Mouse (Mus musculus) 3134 (cell line): Measurements from ENCODE around the gene Babam1.
"Not testable (repeated sequence)": the region's sequence is repeated elsewhere in the genome, so short reads cannot be mapped to it uniquely, and the experiment has no call there.

Source experiments
- DNase-seq: peaks from one replicate; pipeline ENCODE4 v3.0.0-alpha.2; 2011; ENCODE audit warnings: low spot score; ENCODE audit not compliant: insufficient read length; ENCODE audit errors: extremely low read depth

The Babam1 gene

DNA sequence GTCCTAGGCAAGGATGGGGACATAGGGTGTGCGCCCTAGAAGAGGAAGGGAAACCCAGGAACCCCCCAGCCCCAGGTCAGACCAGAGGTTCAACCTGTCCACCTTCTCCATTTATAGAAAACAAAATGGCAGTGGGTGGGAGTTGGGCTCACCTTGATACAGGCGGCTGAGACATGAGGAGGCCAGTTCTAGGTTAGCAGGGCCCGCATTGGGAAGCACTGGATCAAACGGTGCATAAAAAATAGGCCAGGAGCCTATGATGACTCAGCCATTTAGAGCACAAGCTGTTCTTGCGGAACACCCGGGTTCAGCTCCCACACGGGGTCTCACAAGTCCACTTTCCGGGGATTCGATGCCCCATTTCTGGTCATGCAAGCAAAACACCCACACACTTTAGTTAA is 8.3 kb downstream of the Babam1 start:
- no peak for DNase-seq

DNA sequence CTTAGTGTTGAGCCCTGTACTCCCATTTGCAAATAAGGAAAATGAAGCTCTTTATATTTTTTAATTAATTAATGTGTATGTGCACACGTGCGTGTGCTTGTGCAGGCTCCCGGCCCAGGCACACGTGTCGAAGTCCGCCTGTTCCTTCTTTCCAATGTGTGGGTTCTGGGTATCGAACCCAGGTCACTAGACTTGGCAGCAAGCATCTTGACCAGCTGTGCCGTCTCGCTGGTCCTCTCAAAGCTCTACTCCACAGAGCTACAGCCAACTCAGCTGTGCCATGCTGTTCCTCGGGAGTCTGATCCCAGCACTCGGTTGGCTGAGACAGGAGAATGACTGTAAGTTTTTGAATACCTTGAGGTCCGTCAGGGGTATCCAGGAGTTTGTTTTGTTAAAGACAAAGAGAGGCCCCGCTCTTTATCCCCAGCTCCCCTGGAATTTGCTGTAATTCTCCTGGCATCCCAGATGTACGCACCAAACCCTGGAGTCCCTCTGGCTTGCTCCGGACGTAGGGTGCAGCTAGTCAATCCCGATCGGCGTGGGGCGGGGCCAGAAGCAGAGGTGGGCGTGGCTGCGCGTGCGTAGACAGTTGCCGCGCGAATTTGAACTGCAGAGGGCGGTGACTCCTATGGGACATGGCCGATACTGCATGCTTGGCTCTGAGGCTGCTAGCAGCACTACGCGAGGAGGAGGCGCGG is 8.9 kb downstream of the Babam1 start, which contains the start of gene Ankle1:
Ankle1 (plus strand) TSS at position 610 of the 698 bp plus-strand sequence.
- DNase-seq, result peak; percentile 98

DNA sequence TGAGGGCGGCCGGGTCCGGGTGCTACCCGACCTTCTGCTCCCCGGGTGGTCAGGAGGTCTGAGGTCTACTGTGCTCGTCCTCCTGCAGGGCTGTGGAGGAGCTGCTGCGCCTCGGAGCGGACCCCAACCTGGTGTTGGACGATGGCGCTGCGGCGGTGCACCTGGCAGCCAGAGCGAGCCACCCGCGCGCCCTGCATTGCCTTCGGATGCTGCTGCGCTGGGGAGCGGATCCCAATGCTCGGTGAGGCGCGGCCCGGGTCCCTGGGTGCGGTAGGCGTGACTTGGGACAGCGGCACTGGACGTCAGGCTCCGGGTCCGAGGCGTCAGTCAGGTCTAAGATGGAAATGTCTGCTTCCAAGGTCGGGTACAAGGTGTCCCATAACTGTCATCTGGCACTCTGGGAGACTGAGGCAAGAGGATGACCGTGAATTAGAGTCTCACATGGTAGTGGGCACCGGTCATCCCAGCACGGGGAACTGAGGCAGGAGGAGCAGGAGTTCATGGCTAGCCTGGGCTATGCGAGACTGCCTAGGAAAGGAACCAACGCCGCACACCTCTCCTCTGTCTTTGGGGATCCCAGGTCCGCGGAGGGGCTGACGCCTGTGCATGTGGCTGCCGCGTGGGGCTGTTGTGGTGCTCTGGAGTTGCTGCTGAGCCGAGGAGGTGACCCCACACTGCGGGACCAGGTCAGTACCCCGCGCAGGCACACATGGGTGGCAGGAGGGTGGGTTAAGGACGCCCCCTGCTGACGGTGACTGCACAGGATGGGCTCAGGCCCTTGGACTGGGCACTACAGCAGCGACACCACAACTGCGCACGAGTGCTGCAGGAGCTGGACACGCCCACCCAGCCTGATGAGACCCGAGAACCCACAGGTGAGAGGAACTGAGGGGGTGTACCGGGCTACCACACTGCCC is 9.7 kb downstream of the Babam1 start:
- peak; percentile 82 for DNase-seq

DNA sequence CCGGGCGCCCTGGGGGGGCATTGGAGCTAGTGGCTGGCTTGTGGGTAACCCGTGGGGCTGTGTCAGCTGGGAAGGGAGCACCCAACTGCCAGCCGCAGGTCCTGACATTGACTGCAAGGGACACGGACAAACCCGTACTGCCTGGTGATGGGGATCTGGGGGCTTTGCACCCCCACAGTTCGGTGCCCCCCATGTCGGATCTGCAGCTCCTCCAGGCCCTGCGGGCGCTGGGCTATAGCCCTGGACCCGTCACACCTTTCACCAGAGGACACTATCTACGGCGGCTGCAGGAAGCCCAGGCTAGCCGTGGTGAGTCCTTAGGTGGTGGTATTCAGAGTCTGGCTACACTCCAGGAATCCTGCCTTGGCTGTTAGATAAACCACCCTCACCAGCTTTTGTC is 10.8 kb downstream of the Babam1 start:
- no peak for DNase-seq

DNA sequence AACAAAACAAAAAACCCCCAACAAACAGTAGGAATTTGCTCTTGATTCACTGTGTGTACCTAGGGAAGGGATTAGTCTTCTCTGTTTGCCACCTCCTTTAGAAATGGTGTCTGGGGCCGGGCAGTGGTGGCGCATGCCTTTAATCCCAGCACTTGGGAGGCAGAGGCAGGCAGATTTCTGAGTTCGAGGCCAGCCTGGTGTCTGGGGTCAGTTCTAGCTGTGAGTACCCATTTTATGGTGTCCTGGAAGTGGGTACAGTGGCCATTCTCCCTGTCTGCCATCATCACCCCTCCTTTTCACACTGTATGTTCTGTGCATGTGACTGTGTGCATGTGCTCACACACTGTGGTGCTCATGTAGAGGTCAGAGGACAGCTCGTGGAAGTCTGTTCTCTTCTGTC is 11.6 kb downstream of the Babam1 start:
- DNase-seq, result no peak

DNA sequence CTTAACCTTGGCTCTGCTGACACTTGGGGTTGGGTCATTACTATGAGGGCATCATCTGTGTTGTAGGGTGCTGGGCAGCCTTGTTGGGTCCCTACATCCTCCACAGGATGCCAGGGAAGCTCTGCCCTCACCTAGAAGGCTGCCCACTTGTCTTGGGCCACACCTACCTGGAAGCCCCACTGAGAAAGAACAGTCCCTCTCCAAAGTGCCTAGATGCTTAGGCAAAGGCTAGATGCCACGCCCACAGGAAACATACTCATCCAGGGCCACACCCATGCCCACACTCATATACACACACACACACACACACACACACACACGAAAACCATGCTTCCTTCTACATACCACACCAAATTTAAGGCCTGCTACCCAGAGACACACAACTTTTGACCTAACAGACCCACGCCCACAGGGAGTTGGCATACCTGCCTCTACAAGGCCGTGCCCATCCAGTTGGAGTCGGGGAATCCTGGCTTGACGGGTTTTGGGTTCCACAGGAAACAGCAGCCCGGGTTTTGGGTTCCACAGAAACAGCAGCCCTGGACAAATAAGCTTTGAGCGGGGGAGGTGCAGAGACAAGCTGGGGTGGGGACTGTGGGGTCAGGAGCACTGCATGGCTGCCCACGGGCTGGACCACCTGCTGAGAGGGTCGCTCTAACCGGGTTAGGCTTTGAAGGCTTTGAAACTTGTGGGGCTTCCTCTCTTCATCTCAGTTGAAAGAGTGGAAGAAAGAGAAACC is 15.0 kb downstream of the Babam1 start:
- DNase-seq, result peak; percentile 53

DNA sequence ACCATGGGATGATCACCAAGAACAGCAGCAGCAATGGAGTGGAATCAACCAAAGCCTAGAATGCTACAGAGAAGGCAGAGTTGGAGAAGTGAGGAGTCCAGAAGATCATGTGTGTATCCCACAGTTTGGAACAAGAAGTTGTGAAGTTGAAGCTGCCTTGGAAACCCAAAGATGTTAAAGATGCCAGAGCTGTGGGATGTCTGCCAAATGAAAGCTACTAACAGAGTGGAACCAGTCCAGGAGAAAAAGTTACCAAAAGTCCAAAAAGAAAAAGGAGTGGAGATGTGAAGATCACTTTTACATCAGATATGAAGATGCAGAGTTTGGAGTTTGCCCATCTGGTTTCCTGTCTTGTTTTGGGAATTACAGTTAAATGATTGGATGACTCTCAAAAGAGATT is 25.5 kb downstream of the Babam1 start:
- DNase-seq, result no peak

DNA sequence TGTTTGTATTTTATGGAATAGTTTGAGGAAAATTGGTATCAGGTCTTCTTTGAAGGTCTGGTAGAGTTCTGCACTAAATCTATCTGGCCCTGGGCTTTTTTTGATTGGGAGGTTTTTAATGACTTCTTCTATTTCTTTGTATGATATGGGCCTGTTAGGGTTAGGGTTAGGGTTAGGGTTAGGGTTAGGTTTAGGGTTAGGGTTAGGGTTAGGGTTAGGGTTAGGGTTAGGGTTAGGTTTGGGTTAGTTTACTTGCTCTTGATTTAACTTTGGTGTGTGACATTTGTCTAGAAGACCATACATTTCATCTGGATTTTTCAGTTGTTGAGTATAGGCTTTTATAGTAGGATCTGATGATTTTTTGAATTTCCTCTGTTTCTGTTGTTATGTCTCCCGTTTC is 36.3 kb downstream of the Babam1 start:
- DNase-seq, result not testable (repeated sequence)

DNA sequence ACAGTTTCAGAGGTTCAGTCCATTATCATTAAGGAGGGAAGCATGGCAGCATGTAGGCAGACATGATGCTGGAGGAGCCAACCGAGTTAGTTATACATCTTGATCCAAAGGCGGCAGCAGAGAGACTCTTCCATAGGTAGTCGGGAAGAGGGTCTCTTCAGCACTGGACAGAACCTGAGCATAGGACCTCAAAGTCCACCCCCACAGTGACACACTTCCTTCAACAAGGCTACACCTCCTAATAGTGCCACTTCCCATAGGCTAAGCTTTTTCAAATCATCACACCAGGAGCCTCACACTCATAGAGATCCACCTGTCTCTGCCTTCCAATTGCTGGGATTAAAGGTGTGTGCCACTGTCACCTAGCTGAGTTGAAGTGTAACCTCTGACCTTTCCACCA is 40.4 kb downstream of the Babam1 start:
- DNase-seq, result no peak

DNA sequence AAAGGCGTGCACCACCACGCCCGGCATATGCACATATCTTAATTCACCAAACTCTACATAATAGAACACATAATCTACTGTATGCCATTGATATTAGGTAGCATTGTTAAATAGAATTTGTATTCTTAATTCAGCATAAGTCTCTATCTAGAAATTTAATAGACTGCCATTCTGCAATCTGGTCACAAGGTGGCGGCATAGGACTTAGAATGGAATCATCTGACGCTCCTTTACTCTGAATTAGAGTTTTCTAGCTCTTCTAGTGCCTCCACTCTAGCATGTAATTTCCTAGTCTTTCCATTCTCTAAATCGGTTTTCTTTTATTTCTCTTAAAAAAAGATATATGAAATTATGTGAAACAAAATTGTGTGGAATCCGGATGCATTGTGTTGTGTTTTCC is 44.7 kb downstream of the Babam1 start:
- DNase-seq, result no peak

DNA sequence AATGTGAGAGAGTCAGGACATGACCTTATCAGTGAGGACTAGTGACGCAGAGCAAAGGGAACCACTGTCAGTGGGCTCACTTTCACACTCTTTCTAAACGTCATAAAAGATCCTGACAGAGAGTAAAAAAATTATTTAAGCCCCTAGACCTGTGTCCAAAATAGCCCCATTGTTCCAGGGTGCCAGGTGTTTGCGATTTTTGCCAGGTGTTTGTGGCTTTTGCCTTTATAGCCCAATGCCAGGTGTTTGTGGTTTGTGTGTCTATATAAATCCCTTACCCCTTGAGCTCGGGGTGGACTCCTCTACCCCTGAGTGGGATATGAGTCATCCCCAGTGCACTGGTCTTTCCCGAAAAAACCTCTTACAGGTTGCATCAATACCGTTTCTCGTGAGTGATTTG is 48.4 kb downstream of the Babam1 start:
- DNase-seq, result no peak

DNA sequence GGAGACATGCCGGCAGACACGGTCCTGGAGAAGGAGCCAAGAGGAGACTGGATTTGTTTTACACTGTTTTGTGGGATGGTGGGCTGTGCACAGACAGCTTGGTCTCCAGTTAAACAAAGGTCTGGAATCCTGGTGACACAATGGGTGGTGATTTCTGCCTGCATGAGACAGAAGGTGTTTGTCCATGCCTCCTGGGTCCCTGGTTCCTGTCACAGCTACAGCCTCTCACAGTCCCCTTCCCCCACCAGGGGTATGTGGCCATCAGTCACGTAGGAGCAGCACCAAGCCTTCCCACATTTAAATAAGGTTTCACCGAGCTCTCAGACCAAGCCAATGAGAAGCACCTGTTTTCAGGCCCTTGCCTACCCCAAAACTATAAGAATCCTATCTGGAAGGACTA is 54.7 kb downstream of the Babam1 start:
- no peak for DNase-seq

DNA sequence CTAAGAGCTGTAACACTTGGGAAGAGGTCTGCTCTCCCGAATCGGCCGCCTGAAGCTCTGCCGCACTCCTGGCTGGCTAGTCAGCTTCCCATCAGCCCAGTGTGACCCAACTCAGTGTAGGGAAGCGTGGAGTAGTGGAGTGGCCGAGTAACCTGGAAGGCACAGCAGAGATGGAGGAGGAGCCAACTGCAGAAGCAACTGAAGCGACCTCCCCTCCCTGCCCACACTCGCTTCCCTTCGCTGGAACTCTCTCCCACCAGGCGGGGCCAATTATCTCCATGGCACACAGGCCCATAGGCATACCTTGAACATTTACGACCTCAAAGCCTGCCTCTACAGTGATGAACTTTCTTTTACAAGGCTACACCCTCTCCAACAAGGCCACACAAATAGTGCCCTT is 55.1 kb downstream of the Babam1 start:
- DNase-seq, result no peak

DNA sequence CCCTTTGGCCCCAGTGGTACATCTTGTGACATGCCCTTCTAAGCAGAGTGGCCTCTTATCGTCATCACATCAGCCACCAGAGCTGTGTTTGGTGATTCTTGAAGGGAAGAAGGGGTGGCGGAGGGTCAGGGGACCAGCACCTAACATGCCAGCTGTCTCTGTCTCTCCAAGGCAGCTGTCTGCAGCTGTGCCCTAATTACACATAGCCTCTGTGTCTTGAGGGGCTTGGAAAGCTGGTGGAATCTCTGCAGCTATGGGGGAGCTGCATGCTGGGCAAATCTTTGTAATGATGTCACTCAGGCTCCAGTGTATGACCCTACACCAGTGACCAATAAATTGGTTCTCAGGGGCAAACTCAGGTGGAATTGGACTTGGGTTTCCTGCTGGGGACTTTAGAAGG is 56.0 kb downstream of the Babam1 start:
- no peak for DNase-seq
